Mouse (Mus musculus) adrenal gland (tissue): Measurements from ENCODE around the gene Bace1.

Experiments
- intact Hi-C: fragments of 180-260 bp; cut with DNase I; formaldehyde crosslinking; loops from one replicate; pipeline ENCODE4 v1.15.1; 2025

Bace1 gene

DNA sequence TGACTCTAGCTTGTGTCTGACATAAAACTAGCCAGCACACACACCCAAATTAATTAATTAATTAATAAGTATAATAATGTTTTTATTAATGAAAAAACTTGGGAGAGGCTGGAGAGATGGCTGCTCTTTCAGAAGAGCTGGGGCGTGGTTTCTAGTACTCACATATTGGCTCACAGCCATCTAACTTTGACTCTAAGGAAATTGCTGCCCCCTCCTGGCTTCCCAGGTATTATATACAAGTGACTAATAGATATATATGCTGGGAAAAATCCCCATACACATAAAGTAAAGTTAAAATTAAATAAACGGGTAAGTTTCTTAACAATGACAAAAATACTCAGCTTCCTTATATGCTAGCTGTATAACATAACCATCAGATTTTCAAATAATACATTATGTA lies 39.5 kb downstream of the Bace1 start:
- intact Hi-C loops = loop anchor here (5.0 kb wide), 1 partner anchor 51 kb away; the partner anchor contains the start of gene Cep164

DNA sequence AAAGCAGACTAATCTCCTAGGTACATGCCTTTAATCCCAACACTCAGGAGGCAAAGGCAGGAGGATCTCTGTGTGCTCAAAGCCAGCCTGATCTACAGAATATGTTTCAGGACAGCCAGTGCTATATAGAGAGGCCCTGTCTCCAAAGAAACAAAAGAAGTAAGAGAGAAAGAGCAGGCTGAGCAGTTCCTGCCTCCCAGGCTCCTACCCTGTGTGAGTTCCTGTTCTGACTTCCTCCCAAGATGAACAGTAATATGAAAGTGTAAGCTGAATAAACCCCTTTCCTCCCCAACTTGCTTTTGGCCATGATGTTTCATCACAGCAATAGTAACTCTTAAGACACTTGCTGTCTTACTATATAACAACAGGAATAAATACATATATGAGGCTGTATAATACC lies 55.3 kb downstream of the Bace1 start:
- intact Hi-C loops = no loop called here

DNA sequence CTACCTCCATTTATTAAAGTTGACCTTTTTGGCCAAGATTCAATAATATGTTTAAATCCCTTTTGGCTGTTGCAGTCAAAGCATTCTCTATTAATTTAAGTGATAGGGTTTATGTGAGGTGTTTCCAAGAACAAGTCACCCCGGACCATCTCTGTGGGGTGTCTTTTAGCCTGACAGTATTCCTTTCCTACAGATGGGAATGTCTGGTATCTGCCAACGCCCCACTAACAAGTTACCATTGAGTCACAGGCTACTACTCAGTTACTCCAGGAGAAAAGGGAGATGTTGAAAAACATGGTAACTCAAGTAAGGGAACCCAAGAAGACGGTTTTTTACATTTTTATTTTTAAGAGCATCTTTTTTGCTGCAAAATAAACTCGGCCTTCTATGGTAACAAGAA lies 66.8 kb downstream of the Bace1 start:
- intact Hi-C loops = no loop called here

DNA sequence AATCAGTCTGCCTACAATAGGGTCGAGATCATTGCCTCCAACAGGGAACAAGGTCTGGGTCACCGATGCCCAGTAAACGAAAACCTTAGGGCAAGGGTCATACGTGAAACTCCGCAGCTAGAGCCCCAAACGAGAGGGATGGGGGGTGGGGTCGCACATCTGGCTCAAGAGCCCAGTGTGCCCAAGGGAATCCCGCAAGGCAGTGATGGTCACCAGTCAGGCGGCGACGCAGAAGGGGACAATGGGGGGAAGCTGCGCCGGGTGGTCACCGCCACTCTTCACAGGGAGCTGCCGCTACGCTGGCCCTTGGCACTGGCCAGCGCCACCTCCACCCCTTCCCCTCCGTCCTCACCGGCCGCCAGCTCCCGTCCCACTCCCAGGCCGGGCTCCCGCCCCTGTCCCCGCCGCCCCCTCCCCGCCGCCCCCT lies 67.4 kb downstream of the Bace1 start:
- intact Hi-C loops = no loop called here

DNA sequence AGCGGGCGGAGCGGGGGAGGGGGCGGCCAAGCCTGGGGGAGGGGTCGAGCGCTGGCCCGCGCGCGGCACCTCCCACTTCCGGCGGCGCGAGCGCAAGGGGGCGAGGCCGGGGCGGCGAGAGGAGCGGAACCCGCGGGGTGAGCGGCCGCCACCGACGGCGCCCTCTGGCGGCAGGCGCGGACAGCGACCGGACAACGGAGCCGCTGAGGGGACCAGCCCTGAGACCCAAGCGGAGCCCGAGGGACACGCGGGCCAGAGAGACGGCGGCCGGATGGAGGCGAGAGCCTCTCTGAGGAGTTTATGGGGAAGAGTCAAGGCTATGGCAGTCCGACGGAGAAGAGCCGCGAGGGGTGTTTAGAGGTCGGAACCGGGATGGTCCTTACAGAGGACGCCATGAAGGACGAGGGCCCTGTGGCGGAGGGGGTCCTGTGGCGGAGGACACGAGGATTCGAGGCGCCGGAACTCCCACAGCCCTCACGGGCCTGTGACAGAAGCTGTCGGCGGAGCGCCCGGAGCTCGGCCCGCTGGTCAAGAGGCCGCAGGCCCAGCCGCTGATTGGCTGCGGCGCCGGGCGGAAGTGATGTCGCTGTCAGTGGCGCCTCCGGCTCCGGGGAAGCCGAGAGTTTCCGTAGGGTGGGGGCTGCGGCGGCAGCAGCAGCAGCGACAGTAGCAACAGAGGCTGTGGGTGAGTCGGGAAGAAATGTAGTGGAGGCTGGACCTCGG lies 68.1 kb downstream of the Bace1 start, which contains the start of the genes Pcsk7 and Rnf214:
Gene Pcsk7, plus strand, starts transcription at position 143 of the 723 bp plus-strand sequence.
Gene Rnf214, minus strand, starts transcription at position 557 of the 723 bp plus-strand sequence.
- intact Hi-C loops = no loop called here

DNA sequence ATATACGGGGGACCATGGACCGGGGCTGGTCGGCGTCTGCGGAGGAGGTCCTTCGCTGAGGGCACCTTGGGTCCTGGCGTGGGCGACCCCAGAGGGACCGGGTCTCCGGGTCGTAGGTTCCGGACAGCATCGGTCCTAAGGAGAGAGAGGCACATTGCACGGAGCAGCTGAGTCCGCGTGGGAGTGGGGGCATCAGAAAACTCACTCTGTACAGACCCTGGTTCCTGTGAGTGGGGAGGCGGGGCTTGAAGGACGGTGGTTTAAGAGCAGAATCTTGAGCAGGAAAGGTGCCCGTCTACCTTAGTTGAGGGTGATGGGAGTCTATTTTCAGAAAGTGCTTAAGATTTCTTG lies 68.7 kb downstream of the Bace1 start:
- intact Hi-C loops = no loop called here

DNA sequence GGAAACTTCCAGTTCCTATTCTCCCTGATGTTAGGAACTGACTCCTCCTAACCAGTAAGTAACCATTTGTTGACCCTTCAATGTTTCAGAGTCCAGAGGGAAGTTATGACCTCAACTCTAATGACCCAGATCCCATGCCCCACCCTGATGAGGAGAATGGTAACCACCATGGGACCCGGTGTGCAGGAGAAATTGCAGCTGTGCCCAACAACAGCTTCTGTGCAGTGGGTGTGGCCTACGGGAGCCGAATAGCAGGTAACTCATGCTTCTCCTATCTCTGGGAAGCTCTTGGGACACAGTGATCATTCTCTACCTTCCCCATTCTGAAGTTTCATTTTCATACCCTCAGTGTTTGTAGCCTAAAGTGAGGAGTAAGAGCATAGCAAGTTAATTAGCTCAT lies 72.6 kb downstream of the Bace1 start:
- intact Hi-C loops = no loop called here

DNA sequence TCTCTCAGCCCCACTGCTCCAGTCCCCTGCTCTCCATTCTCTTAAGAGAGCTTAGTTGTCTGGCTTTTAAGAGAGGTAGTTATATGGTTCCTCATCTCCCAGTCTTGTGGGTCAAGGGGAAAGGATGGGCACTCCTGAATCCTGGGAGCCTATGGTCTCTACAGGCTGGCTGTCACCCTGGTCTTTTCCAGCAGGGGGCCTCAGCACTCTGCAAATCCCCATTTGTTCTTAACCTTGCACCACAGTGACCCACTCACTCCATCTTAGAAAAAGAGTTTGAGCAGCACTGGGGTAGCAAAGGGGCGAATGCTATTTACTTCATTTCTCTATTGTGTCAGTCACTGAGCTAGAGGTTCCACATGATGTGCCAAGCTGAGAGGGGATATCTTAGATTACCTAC lies 73.3 kb downstream of the Bace1 start:
- intact Hi-C loops = no loop called here
